Mouse (Mus musculus) olfactory bulb, adult 2 months (tissue): Measurements from ENCODE around the gene Magi2.

Experiments used
- CTCF ChIP-seq: fragments of 200-500 bp; IDR thresholded peaks from 2 replicates; pipeline ENCODE4 v1.5.1; 2012; ENCODE audit warnings: low read depth, mild to moderate bottlenecking, low read length, moderate library complexity; ENCODE audit not compliant: insufficient read depth
- POLR2A ChIP-seq: fragments of 200-500 bp; IDR thresholded peaks from 2 replicates; pipeline ENCODE4 v1.6.1; 2012; ENCODE audit warnings: mild to moderate bottlenecking, low read depth, low read length, moderate library complexity; ENCODE audit not compliant: insufficient read depth

GRCm38 (mm10) chr5:20406626-20407025, 1179.8 kb downstream of the Magi2 start:
- TF ChIP-seq POLR2A = no peak
- no peak for TF ChIP-seq CTCF
